Mouse (Mus musculus) intestine, embryonic 15.5 days (tissue): ENCODE results near the gene Prph2. TPM values are rescaled to one million over a fixed set of nuclear protein-coding genes. Genes with fewer than 3 reads are reported as not detected.

Experiments
- ATAC-seq: fragments of 200-750 bp; cut with Nextera tagmentation; 2 replicates; pipeline ENCODE4 v1.8.0; 2017; ENCODE audit warnings: moderate TSS enrichment, moderate library complexity
- H3K27ac ChIP-seq: fragments of 300-500 bp; sonication (generic); 2 replicates; pipeline ENCODE4 v1.5.1; 2015; ENCODE audit warnings: mild to moderate bottlenecking, inconsistent platforms
- H3K27me3 ChIP-seq: fragments of 300-500 bp; sonication (generic); replicated peaks from 2 replicates; pipeline ENCODE4 v1.6.1; 2015; ENCODE audit warnings: inconsistent platforms
- H3K36me3 ChIP-seq: fragments of 300-500 bp; sonication (generic); 2 replicates; pipeline ENCODE4 v1.6.1; 2015; ENCODE audit warnings: inconsistent platforms
- H3K4me1 ChIP-seq: fragments of 300-500 bp; sonication (generic); replicated peaks from 2 replicates; pipeline ENCODE4 v1.6.1; 2015; ENCODE audit warnings: inconsistent platforms
- H3K4me2 ChIP-seq: fragments of 300-500 bp; sonication (generic); replicated peaks from 2 replicates; pipeline ENCODE4 v1.6.1; 2015; ENCODE audit warnings: mild to moderate bottlenecking, inconsistent platforms
- H3K4me3 ChIP-seq: fragments of 300-500 bp; sonication (generic); replicated peaks from 2 replicates; pipeline ENCODE4 v1.5.1; 2015; ENCODE audit warnings: inconsistent platforms
- H3K9ac ChIP-seq: fragments of 300-500 bp; sonication (generic); 2 replicates; pipeline ENCODE4 v1.6.1; 2015; ENCODE audit warnings: inconsistent platforms
- H3K9me3 ChIP-seq: fragments of 300-500 bp; sonication (generic); 2 replicates; pipeline ENCODE4 v1.6.1; 2016; ENCODE audit warnings: inconsistent platforms
- WGBS: fragments of 180-500 bp; shearing (Covaris S2); methylation state at CpG from one replicate; pipeline ENCODE4 v1.1.7; 2015; 5-methylcytosine and 5-hydroxymethylcytosine counted together
- polyA plus RNA-seq: library from polyadenylated mRNA; unstranded; fragments of >200 nt; fragmentation: Nextera tagmentation; extraction: Ambion mirVana; gene quantifications from 2 replicates; pipeline ENCODE4 v1.2.1, GENCODE M21; 2015

The Prph2 gene
- polyA plus RNA-seq, 1 experiment from 2014 or later: not detected

GRCm38 (mm10) chr17:46932961-46933360 lies 22.7 kb downstream of the Prph2 start:
- Histone ChIP-seq H3K9ac (no peak overlapping the region), H3K27me3 (no peaks in the 10 kb centered on the region), H3K4me2 (no peak overlapping the region), H3K4me3 (no peak overlapping the region), H3K4me1 (no peaks in the 10 kb centered on the region), H3K36me3 (peaks cover 56% of the 10 kb centered on the region), H3K9me3 (no peaks in the 10 kb centered on the region), H3K27ac (no peak overlapping the region)
- ATAC-seq: no peak
- WGBS: 94% methylated on average over 5 of the region's 5 CpGs

GRCm38 (mm10) chr17:46933557-46934348 lies 23.5 kb downstream of the Prph2 start:
- H3K4me1 ChIP-seq: no peaks in the 10 kb centered on the region
- no peak overlapping the region for H3K27ac ChIP-seq
- no peak overlapping the region for H3K4me3 ChIP-seq
- peaks cover 58% of the 10 kb centered on the region for H3K36me3 ChIP-seq
- no peaks in the 10 kb centered on the region for H3K9me3 ChIP-seq
- ATAC-seq: no peak
- no peak overlapping the region for H3K4me2 ChIP-seq
- 85% methylated on average over 19 of the region's 19 CpGs for WGBS
- H3K27me3 ChIP-seq: no peaks in the 10 kb centered on the region
- no peak overlapping the region for H3K9ac ChIP-seq

- WGBS: 90% methylated on average over 8 of the region's 8 CpGs
- no peak overlapping the region for H3K4me3 ChIP-seq
- no peak overlapping the region for H3K4me2 ChIP-seq
- H3K27ac ChIP-seq: no peak overlapping the region
- H3K9me3 ChIP-seq: no peaks in the 10 kb centered on the region
- peaks cover 51% of the 10 kb centered on the region for H3K36me3 ChIP-seq
- no peaks in the 10 kb centered on the region for H3K4me1 ChIP-seq
- no peak for ATAC-seq
- H3K27me3 ChIP-seq: no peaks in the 10 kb centered on the region
- H3K9ac ChIP-seq: no peak overlapping the region
Measured at GRCm38 (mm10) chr17:46940461-46940860, 30.2 kb downstream of the Prph2 start.

- ATAC-seq: no peak
- Histone ChIP-seq H3K4me1 (no peaks in the 10 kb centered on the region), H3K36me3 (peaks cover 42% of the 10 kb centered on the region), H3K27ac (no peak overlapping the region), H3K4me3 (no peak overlapping the region), H3K9ac (no peak overlapping the region), H3K4me2 (no peak overlapping the region), H3K9me3 (no peaks in the 10 kb centered on the region), H3K27me3 (no peaks in the 10 kb centered on the region)
- 95% methylated on average over 9 of the region's 9 CpGs for WGBS
Measured at GRCm38 (mm10) chr17:46942421-46942820, 32.2 kb downstream of the Prph2 start.

- Histone ChIP-seq H3K27me3 (no peaks in the 10 kb centered on the region), H3K4me3 (no peak overlapping the region), H3K27ac (no peak overlapping the region), H3K4me1 (no peaks in the 10 kb centered on the region), H3K36me3 (peaks cover 22% of the 10 kb centered on the region), H3K9me3 (no peaks in the 10 kb centered on the region), H3K4me2 (no peak overlapping the region), H3K9ac (no peak overlapping the region)
- WGBS: 93% methylated on average over 9 of the region's 9 CpGs
- ATAC-seq: no peak
Measured at GRCm38 (mm10) chr17:46946276-46946675, 36.0 kb downstream of the Prph2 start.

DNA sequence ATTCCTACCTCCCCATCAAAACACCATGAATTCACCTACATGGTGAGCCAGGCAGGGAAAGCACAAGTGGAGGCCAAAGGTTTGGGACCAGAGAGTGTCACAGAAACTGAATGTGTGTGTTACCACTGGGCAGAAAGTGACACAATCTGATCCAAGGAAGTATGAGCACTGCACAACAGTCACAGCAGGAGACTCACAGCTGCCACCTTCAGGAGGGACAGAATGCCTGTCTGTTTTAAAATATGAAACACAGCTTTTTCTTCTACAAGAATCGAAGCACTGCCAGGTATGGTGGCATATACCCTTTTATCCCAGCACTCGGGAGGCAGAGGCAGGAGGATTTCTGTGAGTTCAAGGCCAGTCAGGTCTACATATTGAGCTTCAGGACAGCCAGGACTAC lies 47.8 kb downstream of the Prph2 start:
- ATAC-seq: no peak
- H3K36me3 ChIP-seq: peaks cover 59% of the 10 kb centered on the region
- H3K4me2 ChIP-seq: no peak overlapping the region

GRCm38 (mm10) chr17:46960216-46960615 lies 50.0 kb downstream of the Prph2 start:
- Histone ChIP-seq H3K4me3 (no peak overlapping the region), H3K36me3 (peaks cover 58% of the 10 kb centered on the region), H3K27me3 (no peaks in the 10 kb centered on the region), H3K4me2 (no peak overlapping the region), H3K9me3 (no peaks in the 10 kb centered on the region), H3K4me1 (no peaks in the 10 kb centered on the region), H3K27ac (no peak overlapping the region), H3K9ac (no peak overlapping the region)
- ATAC-seq: no peak
- 87% methylated on average over 10 of the region's 10 CpGs for WGBS

More for the DNA sequence above, 47.8 kb downstream of the Prph2 start:
- Histone ChIP-seq H3K27me3 (no peaks in the 10 kb centered on the region), H3K4me3 (no peak overlapping the region), H3K4me1 (no peaks in the 10 kb centered on the region), H3K9ac (no peak overlapping the region), H3K9me3 (no peaks in the 10 kb centered on the region), H3K27ac (no peak overlapping the region)
- 85% methylated on average over 2 of the region's 2 CpGs for WGBS

GRCm38 (mm10) chr17:46962153-46962552 lies 51.9 kb downstream of the Prph2 start:
- Histone ChIP-seq H3K27ac (no peak overlapping the region), H3K4me1 (no peaks in the 10 kb centered on the region), H3K4me3 (no peak overlapping the region), H3K4me2 (no peak overlapping the region), H3K36me3 (peaks cover 63% of the 10 kb centered on the region), H3K27me3 (no peaks in the 10 kb centered on the region), H3K9me3 (no peaks in the 10 kb centered on the region), H3K9ac (no peak overlapping the region)
- WGBS: 70% methylated on average over 3 of the region's 3 CpGs
- no peak for ATAC-seq

- H3K4me3 ChIP-seq: no peak overlapping the region
- WGBS: 88% methylated on average over 13 of the region's 13 CpGs
Measured at GRCm38 (mm10) chr17:46963186-46963585, 52.9 kb downstream of the Prph2 start.

GRCm38 (mm10) chr17:46966892-46967291 lies 56.6 kb downstream of the Prph2 start:
- Histone ChIP-seq H3K27me3 (no peaks in the 10 kb centered on the region), H3K27ac (no peak overlapping the region), H3K36me3 (peaks cover 73% of the 10 kb centered on the region), H3K4me2 (no peak overlapping the region), H3K4me1 (no peaks in the 10 kb centered on the region), H3K9me3 (no peaks in the 10 kb centered on the region), H3K9ac (no peak overlapping the region), H3K4me3 (no peak overlapping the region)
- whole genome bisulfite sequencing: 88% methylated on average over 14 of the region's 14 CpGs
- ATAC-seq: no peak

More at GRCm38 (mm10) chr17:46963186-46963585, 52.9 kb downstream of the Prph2 start:
- no peak overlapping the region for H3K4me2 ChIP-seq
- H3K27ac ChIP-seq: no peak overlapping the region
- no peaks in the 10 kb centered on the region for H3K27me3 ChIP-seq
- H3K4me1 ChIP-seq: no peaks in the 10 kb centered on the region
- no peaks in the 10 kb centered on the region for H3K9me3 ChIP-seq
- H3K36me3 ChIP-seq: peaks cover 64% of the 10 kb centered on the region
- ATAC-seq: no peak
- no peak overlapping the region for H3K9ac ChIP-seq

- 92% methylated on average over 7 of the region's 7 CpGs for WGBS
Measured at GRCm38 (mm10) chr17:46972603-46973002, 62.3 kb downstream of the Prph2 start.

More at GRCm38 (mm10) chr17:46972603-46973002, 62.3 kb downstream of the Prph2 start:
- Histone ChIP-seq H3K4me1 (no peaks in the 10 kb centered on the region), H3K27ac (no peak overlapping the region), H3K27me3 (no peaks in the 10 kb centered on the region), H3K9me3 (no peaks in the 10 kb centered on the region), H3K4me2 (no peak overlapping the region), H3K36me3 (peaks cover 61% of the 10 kb centered on the region), H3K9ac (no peak overlapping the region), H3K4me3 (no peak overlapping the region)
- no peak for ATAC-seq
